Mouse (Mus musculus): ENCODE data around the gene Nckap1. TPM values are rescaled to one million over a fixed set of nuclear protein-coding genes. Genes with fewer than 3 reads are reported as not detected.
A peak's percentile ranks its signal among the peaks of the same experiment; 100 is the strongest.

Gene Nckap1
- 70.3 and 71.2 TPM in 2 replicates for polyA plus RNA-seq (2014; fragmentation: Nextera tagmentation; extraction: Ambion mirVana)

DNA sequence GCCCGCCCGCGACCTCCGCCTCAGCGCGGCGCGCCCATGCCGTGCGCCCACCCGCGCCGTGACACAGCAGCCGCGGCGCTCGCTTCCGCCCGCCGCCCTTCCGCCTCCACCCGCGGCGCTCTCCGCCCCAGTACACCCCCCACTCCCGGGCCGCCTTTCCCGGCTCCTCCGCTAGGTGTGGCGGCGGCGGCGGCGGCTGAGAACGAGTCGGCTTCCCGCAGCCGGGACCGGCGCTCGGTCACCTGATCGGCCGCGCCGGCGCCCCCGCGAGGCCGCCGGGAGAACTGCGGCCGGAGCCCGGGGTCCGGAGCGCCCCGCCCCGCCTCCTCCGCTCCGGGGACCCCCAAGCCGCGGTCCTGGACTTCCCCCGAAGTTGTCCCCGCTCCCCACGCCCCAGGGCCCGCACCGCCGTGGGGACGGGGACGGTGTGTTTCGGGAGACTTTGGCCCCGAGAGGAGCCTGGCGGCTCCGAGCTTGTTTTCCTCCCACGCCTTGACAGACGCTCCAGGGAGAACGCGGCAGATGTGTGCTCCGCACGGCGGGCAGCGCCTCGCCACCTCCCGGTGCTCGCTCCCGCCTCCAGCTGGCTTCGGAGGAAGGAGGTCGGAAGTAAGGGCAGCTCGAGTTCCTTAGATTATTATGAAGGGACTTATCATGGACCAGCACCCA is at the start of gene Nckap1:
Gene Nckap1 (minus strand): TSS at position 338 of the 669 bp plus-strand sequence.
- under 1% methylated on average over 57 of the region's 88 CpGs for WGBS
- Histone ChIP-seq H3K36me3 (ENCODE audit: control insufficient read depth, insufficient read depth, low read length) (no peaks in the 10 kb centered on the region), H3K27ac (ENCODE audit: low read depth, low read length) (peak within 1 kb of the TSS; percentile 94), H3K4me3 (ENCODE audit: low read depth, low read length) (peak within 1 kb of the TSS; percentile 88), H3K27me3 (ENCODE audit: control insufficient read depth, insufficient read depth, low read length) (no peaks in the 10 kb centered on the region), H3K4me1 (replicated peaks; ENCODE audit: control insufficient read depth, insufficient read depth, low read length) (no peaks in the 10 kb centered on the region), H3K4me2 (replicated peaks; ENCODE audit: low read depth, low read length) (peak within 1 kb of the TSS; percentile 60), H3K9me3 (ENCODE audit: control insufficient read depth, low read length) (no peaks in the 10 kb centered on the region), H3K9ac (ENCODE audit: low read depth, low read length) (peak within 1 kb of the TSS; percentile 98)
- ATAC-seq (ENCODE audit: low FRiP score) = peak; percentile 96
- DNase-seq (ENCODE audit: low spot score) = peak; percentile 93

DNA sequence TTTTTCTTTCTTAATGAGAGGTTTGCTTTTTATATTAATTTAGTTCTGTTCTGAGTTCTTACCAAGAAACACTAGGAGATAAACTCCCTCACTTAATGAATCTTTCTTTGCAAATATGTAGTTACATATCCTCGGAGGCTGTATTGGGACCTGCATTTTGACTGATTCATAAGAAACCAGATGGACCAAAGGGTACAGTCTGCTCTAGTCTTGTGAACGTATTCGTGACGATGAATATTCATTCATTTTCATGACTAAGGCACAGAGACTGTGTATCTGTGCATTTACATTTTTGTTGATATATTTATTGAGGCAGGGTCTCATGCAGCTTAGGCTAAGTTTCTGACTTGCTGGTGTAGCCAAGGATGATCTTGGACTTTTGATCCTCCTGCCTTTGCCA is 43.3 kb upstream of the Nckap1 start:
- H3K4me1 ChIP-seq (replicated peaks; ENCODE audit: control insufficient read depth, insufficient read depth, low read length) = no peaks in the 10 kb centered on the region
- H3K9ac ChIP-seq (ENCODE audit: low read depth, low read length) = no peak overlapping the region
- no peaks in the 10 kb centered on the region for H3K36me3 ChIP-seq (ENCODE audit: control insufficient read depth, insufficient read depth, low read length)
- whole genome bisulfite sequencing = 95% methylated on average over 4 of the region's 4 CpGs
- DNase-seq (ENCODE audit: low spot score) = no peak
- no peak for ATAC-seq (ENCODE audit: low FRiP score)
- no peaks in the 10 kb centered on the region for H3K9me3 ChIP-seq (ENCODE audit: control insufficient read depth, low read length)
- no peak overlapping the region for H3K4me3 ChIP-seq (ENCODE audit: low read depth, low read length)
- H3K27me3 ChIP-seq (ENCODE audit: control insufficient read depth, insufficient read depth, low read length) = no peaks in the 10 kb centered on the region
- H3K27ac ChIP-seq (ENCODE audit: low read depth, low read length) = no peak overlapping the region
- no peak overlapping the region for H3K4me2 ChIP-seq (replicated peaks; ENCODE audit: low read depth, low read length)

DNA sequence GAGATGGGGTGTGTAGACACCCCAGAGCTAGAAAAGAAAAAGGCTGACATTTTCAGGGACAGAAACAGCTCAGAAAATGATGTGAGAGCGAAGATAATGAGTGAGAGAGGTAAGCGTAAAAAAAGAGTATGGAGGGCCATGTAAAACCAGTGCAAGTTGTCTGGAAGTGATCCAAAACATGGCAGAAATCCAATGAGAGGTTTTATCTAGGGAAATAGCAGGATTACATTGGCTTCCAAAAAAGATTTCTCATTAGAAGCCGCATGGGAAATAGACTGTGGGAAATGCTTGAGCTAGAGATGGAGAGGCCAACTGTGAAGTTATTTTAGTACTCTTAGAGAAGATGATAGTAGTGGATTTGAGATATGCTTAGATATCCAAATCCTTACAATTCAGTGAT is 40.7 kb upstream of the Nckap1 start:
- Histone ChIP-seq H3K27me3 (ENCODE audit: control insufficient read depth, insufficient read depth, low read length) (no peaks in the 10 kb centered on the region), H3K4me3 (ENCODE audit: low read depth, low read length) (no peak overlapping the region), H3K9me3 (ENCODE audit: control insufficient read depth, low read length) (no peaks in the 10 kb centered on the region), H3K27ac (ENCODE audit: low read depth, low read length) (no peak overlapping the region), H3K4me2 (replicated peaks; ENCODE audit: low read depth, low read length) (no peak overlapping the region), H3K4me1 (replicated peaks; ENCODE audit: control insufficient read depth, insufficient read depth, low read length) (no peaks in the 10 kb centered on the region), H3K9ac (ENCODE audit: low read depth, low read length) (no peak overlapping the region), H3K36me3 (ENCODE audit: control insufficient read depth, insufficient read depth, low read length) (no peaks in the 10 kb centered on the region)
- 96% methylated on average over 3 of the region's 3 CpGs for whole genome bisulfite sequencing
- ATAC-seq (ENCODE audit: low FRiP score) = no peak
- no peak for DNase-seq (ENCODE audit: low spot score)

DNA sequence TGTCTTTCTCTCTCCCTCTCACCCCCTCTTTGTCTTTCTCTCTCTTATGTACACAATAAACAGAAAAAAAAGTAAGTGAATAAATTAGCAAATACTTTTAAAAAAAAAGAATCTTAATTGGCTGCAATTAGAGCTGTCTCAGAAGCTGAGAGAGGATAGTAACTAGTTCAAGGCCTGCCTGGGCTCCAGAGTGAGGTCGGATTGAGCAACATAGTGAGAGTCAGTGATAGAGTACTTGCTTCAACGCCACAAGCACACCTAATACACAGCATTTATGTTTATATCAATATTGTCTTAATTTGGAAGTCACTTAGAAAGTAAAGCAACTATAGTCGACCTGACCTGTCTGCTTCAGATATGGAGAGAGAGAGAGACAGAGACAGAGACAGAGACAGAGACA is 37.8 kb upstream of the Nckap1 start:
- H3K4me3 ChIP-seq (ENCODE audit: low read depth, low read length) = no peak overlapping the region
- DNase-seq (ENCODE audit: low spot score) (no peak), ATAC-seq (ENCODE audit: low FRiP score) (no peak)
- 94% methylated on average over 3 of the region's 3 CpGs for WGBS
- H3K27ac ChIP-seq (ENCODE audit: low read depth, low read length) = no peak overlapping the region
- no peak overlapping the region for H3K9ac ChIP-seq (ENCODE audit: low read depth, low read length)
- no peak overlapping the region for H3K4me2 ChIP-seq (replicated peaks; ENCODE audit: low read depth, low read length)
- no peaks in the 10 kb centered on the region for H3K27me3 ChIP-seq (ENCODE audit: control insufficient read depth, insufficient read depth, low read length)
- H3K36me3 ChIP-seq (ENCODE audit: control insufficient read depth, insufficient read depth, low read length) = no peaks in the 10 kb centered on the region
- H3K4me1 ChIP-seq (replicated peaks; ENCODE audit: control insufficient read depth, insufficient read depth, low read length) = no peaks in the 10 kb centered on the region
- no peaks in the 10 kb centered on the region for H3K9me3 ChIP-seq (ENCODE audit: control insufficient read depth, low read length)

DNA sequence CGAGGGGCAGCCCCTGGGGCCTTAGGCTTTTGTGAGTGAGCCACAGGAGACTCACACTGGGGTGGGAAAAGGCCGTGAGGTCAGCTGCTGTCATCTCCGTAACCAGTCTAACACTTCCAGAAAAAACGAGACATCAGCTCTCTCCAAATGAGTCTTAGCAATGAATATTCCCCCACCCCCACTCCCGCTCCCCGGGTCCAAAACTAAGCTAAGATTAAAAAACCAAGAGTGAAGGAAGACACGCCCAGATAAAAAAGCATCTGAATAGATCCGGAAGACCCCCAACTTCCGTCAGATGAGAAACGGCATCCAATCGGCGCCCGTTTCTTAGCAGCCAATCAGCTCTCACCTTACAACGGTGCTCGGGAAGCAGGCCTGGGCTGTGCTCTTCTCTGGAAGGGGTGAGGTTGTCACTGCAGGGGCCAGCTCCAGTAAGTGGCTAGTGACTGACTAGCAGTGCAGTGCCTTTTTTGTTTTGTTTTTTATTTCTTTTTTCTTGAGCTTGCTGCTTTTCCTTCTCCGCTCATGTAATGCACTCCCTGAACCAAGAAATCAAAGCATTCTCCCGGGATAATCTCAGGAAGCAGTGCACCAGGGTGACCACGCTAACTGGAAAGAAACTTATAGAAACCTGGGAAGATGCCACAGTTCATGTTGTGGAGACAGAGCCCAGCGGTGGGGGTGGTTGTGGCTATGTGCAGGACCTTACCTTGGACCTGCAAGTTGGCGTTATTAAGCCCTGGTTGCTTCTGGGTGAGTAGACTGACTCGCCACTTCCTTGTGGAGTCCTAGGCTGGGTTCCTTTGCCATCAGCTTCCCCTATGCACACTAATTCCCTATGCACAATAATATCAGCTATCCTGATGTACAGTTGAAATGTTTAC is 35.9 kb upstream of the Nckap1 start, which contains the start of the genes Dusp19 and Nup35:
Gene Dusp19 (plus strand): TSS at position 192 of the 884 bp plus-strand sequence.
Gene Nup35 (plus strand): TSS at position 383 of the 884 bp plus-strand sequence.
- peak; percentile 100 for ATAC-seq (ENCODE audit: low FRiP score)
- no peaks in the 10 kb centered on the region for H3K36me3 ChIP-seq (ENCODE audit: control insufficient read depth, insufficient read depth, low read length)

DNA sequence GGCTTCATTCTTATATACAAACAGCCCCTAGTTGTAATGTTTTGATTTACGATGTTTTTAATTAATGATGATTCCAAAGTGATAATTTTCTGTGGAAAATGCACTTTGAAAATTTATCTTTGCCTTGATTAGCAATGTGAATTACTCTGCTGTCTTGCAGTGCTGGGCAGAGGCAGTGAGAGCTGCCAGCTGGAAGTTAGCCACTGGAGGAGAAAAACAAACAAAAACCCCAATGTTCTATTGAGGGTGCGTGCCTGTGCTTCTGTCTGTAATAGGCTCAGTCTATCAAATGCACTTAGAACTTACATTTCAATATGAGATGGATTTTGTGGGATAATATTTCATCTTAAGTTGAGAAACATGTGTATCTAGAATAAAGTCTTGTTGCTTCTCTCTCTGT is 31.6 kb upstream of the Nckap1 start:
- no peaks in the 10 kb centered on the region for H3K9me3 ChIP-seq (ENCODE audit: control insufficient read depth, low read length)
- H3K4me3 ChIP-seq (ENCODE audit: low read depth, low read length) = no peak overlapping the region
- H3K4me1 ChIP-seq (replicated peaks; ENCODE audit: control insufficient read depth, insufficient read depth, low read length) = no peaks in the 10 kb centered on the region
- no peak overlapping the region for H3K9ac ChIP-seq (ENCODE audit: low read depth, low read length)
- no peak overlapping the region for H3K4me2 ChIP-seq (replicated peaks; ENCODE audit: low read depth, low read length)
- DNase-seq (ENCODE audit: low spot score) (no peak), ATAC-seq (ENCODE audit: low FRiP score) (no peak)
- 72% methylated on average over 2 of the region's 2 CpGs for WGBS
- H3K36me3 ChIP-seq (ENCODE audit: control insufficient read depth, insufficient read depth, low read length) = no peaks in the 10 kb centered on the region
- H3K27me3 ChIP-seq (ENCODE audit: control insufficient read depth, insufficient read depth, low read length) = no peaks in the 10 kb centered on the region
- no peak overlapping the region for H3K27ac ChIP-seq (ENCODE audit: low read depth, low read length)

More for the DNA sequence above, 35.9 kb upstream of the Nckap1 start, which contains the start of the genes Dusp19 and Nup35:
- H3K9me3 ChIP-seq (ENCODE audit: control insufficient read depth, low read length) = no peaks in the 10 kb centered on the region
- DNase-seq (ENCODE audit: low spot score) = peak; percentile 93
- H3K9ac ChIP-seq (ENCODE audit: low read depth, low read length) = peak within 1 kb of the TSS; percentile 62
- H3K27ac ChIP-seq (ENCODE audit: low read depth, low read length) = 0 out of 2 replicates have a peak within 1 kb of the TSS, but pooled peaks have one; percentile 48
- peak within 1 kb of the TSS; percentile 40 for H3K4me3 ChIP-seq (ENCODE audit: low read depth, low read length)
- peak within 1 kb of the TSS; percentile 57 for H3K4me2 ChIP-seq (replicated peaks; ENCODE audit: low read depth, low read length)
- no peaks in the 10 kb centered on the region for H3K27me3 ChIP-seq (ENCODE audit: control insufficient read depth, insufficient read depth, low read length)
- no peaks in the 10 kb centered on the region for H3K4me1 ChIP-seq (replicated peaks; ENCODE audit: control insufficient read depth, insufficient read depth, low read length)
- 1% methylated on average over 21 of the region's 21 CpGs for WGBS

DNA sequence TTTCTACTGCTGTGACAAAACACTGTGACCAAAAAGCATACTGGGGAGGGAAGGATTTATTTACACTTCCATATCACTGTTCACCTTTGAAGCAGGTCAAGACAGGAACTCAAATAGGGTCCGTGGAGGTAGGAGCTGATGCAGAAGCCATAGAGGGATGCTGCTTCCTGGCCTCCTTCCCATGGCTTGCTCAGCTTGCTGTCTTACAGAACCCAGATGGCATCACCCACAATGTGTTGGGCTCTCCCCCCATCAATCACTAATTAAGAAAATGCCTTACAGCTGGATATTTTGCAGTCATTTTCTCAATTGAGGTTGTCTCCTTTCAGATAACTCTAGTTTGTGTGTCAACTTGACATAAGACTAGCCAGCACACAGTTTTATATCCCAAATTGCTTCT is 31.1 kb upstream of the Nckap1 start:
- H3K36me3 ChIP-seq (ENCODE audit: control insufficient read depth, insufficient read depth, low read length) = no peaks in the 10 kb centered on the region
- H3K4me3 ChIP-seq (ENCODE audit: low read depth, low read length) = no peak overlapping the region
- H3K4me2 ChIP-seq (replicated peaks; ENCODE audit: low read depth, low read length) = no peak overlapping the region
- no peaks in the 10 kb centered on the region for H3K27me3 ChIP-seq (ENCODE audit: control insufficient read depth, insufficient read depth, low read length)
- H3K4me1 ChIP-seq (replicated peaks; ENCODE audit: control insufficient read depth, insufficient read depth, low read length) = no peaks in the 10 kb centered on the region
- H3K27ac ChIP-seq (ENCODE audit: low read depth, low read length) = no peak overlapping the region
- ATAC-seq (ENCODE audit: low FRiP score) (no peak), DNase-seq (ENCODE audit: low spot score) (no peak)
- no peaks in the 10 kb centered on the region for H3K9me3 ChIP-seq (ENCODE audit: control insufficient read depth, low read length)
- no peak overlapping the region for H3K9ac ChIP-seq (ENCODE audit: low read depth, low read length)
- 71% methylated on average over 1 of the region's 1 CpGs for WGBS

DNA sequence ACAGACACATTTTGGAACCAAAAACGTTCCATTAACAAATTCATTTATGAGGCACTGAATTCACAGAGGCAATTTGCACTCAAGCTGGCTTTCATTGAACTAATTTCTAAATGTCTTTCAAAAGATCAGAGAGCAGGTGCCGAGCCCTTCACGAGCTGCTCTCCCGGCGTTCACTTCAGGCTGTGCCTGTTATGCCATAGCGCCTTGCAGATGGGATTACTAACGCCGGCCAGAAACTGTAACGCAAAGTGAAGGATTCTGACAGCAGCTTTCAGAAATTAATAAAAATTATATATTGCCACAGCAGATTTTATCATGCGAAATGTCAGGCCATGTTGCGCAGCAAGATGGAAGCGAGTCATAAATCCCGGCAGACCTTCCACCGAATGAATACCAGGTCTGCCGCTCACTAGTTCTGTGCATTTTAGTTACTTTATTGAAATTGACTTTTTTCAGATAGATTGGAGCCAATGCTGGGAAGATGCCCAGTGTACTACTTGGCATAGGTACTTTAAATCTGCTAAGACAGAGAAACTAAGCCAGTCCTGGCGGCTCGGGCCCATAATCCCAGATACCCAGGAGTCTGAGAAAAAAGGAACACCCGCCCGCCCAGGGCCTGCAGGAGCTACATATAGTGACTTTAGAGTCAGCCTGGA is 22.7 kb upstream of the Nckap1 start:
- Histone ChIP-seq H3K27ac (ENCODE audit: low read depth, low read length) (no peak overlapping the region), H3K36me3 (ENCODE audit: control insufficient read depth, insufficient read depth, low read length) (no peaks in the 10 kb centered on the region), H3K9ac (ENCODE audit: low read depth, low read length) (no peak overlapping the region), H3K9me3 (ENCODE audit: control insufficient read depth, low read length) (no peaks in the 10 kb centered on the region), H3K4me1 (replicated peaks; ENCODE audit: control insufficient read depth, insufficient read depth, low read length) (no peaks in the 10 kb centered on the region), H3K27me3 (ENCODE audit: control insufficient read depth, insufficient read depth, low read length) (no peaks in the 10 kb centered on the region), H3K4me3 (ENCODE audit: low read depth, low read length) (no peak overlapping the region), H3K4me2 (replicated peaks; ENCODE audit: low read depth, low read length) (no peak overlapping the region)
- ATAC-seq (ENCODE audit: low FRiP score) (no peak), DNase-seq (ENCODE audit: low spot score) (no peak)
- 93% methylated on average over 19 of the region's 19 CpGs for WGBS

All from hindbrain, embryonic 11.5 days (tissue).